24 mouse cellular contexts compared by ENCODE assay signal in the genomic region with DNA sequence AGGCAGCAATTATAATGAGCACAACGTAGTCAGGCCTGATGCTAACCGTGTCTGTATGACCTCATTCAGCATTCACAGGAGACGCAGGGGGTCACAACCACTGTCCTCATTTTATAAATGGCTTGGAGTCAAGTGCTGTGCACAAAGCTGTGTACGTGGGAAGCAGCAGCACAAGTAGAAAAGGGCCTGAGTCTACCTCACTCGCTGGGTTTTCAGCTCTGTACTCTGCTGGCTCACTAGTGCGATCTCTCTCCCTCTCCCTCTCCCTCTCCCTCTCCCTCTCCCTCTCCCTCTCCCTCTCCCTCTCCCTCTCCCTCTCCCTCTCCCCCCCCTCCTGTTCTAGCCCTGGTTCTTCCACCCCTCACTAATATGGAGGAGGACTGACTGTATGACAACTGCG.
DNase-seq lines count a peak whose midpoint lies in the region; ATAC-seq lines count a peak whose summit lies in the region.
"Had no signal": no experiment of that assay in that cellular context is flagged by ENCODE, and none has a peak within 500 bp of the region (broad histone marks: within the 10 kb centered on the region; RNA-seq: fewer than 3 reads in every experiment).

No protein-coding gene starts in this region.

- no peaks in the 10 kb centered on the region for H3K36me3 ChIP-seq in neural tube, embryonic 12.5 days
- H3K36me3 ChIP-seq in hindbrain, embryonic 16.5 days (ENCODE audit: control insufficient read depth, insufficient read depth, low read length): no peaks in the 10 kb centered on the region
- H3K36me3 ChIP-seq: heart, embryonic 10.5 days; heart, embryonic 15.5 days; kidney, embryonic 15.5 days; liver, embryonic 12.5 days; stomach, embryonic 15.5 days had no signal

- H3K4me1 ChIP-seq in neural tube, embryonic 12.5 days: 0 out of 2 replicates have a peak, but pooled peaks cover 4% of the 10 kb centered on the region
- no peaks in the 10 kb centered on the region for H3K4me1 ChIP-seq in hindbrain, embryonic 16.5 days (ENCODE audit: control insufficient read depth, insufficient read depth, low read depth, low read length)
- H3K4me1 ChIP-seq: heart, embryonic 10.5 days; heart, embryonic 15.5 days; liver, embryonic 12.5 days; stomach, embryonic 15.5 days had no signal

- peak; percentile 9 for DNase-seq in heart, adult 11 months
- no peak for DNase-seq in heart, postnatal 4 days
- no peak for DNase-seq in neural tube, embryonic 10.5 days (ENCODE audit: extremely low spot score, low spot score)
- peak; percentile 35 for DNase-seq in retina, postnatal 1 day
- no peak for DNase-seq in embryo, embryonic 10 days (ENCODE audit: low spot score)
- no peak for DNase-seq in right cerebral cortex, postnatal 36 days (ENCODE audit: low spot score in 2 of 2)
- DNase-seq: adrenal gland, postnatal 14 days; cerebellum, adult 8-10 months; forebrain, postnatal 0 days; gastrocnemius, postnatal 10 days; kidney, adult 11 months; kidney, postnatal 25 days; liver, postnatal 0 days; lung, postnatal 36 days had no signal

- H3K27me3 ChIP-seq in neural tube, embryonic 12.5 days (replicated peaks): no peaks in the 10 kb centered on the region
- no peaks in the 10 kb centered on the region for H3K27me3 ChIP-seq in hindbrain, embryonic 16.5 days (replicated peaks; ENCODE audit: control insufficient read depth, insufficient read depth, low read length)
- H3K27me3 ChIP-seq: heart, embryonic 15.5 days; kidney, embryonic 15.5 days; liver, embryonic 12.5 days; stomach, embryonic 15.5 days had no signal

- H3K27ac ChIP-seq in neural tube, embryonic 12.5 days: no peak overlapping the region
- no peak overlapping the region for H3K27ac ChIP-seq in hindbrain, embryonic 16.5 days (ENCODE audit: low read depth, low read length)
- H3K27ac ChIP-seq: heart, embryonic 10.5 days; heart, embryonic 15.5 days; kidney, embryonic 15.5 days; liver, embryonic 12.5 days; stomach, embryonic 15.5 days had no signal

- H3K9me3 ChIP-seq in neural tube, embryonic 12.5 days: no peaks in the 10 kb centered on the region
- no peaks in the 10 kb centered on the region for H3K9me3 ChIP-seq in hindbrain, embryonic 16.5 days (ENCODE audit: control insufficient read depth, low read length)
- H3K9me3 ChIP-seq: heart, embryonic 10.5 days; heart, embryonic 15.5 days; kidney, embryonic 15.5 days; liver, embryonic 12.5 days; stomach, embryonic 15.5 days had no signal

- no peak overlapping the region for H3K4me3 ChIP-seq in neural tube, embryonic 12.5 days
- no peak overlapping the region for H3K4me3 ChIP-seq in hindbrain, embryonic 16.5 days (ENCODE audit: low read length)
- H3K4me3 ChIP-seq: heart, embryonic 10.5 days; heart, embryonic 15.5 days; kidney, embryonic 15.5 days; liver, embryonic 12.5 days; myocyte; stomach, embryonic 15.5 days had no signal

- H3K9ac ChIP-seq in neural tube, embryonic 12.5 days: no peak overlapping the region
- H3K9ac ChIP-seq in hindbrain, embryonic 16.5 days (ENCODE audit: low read depth, low read length): no peak overlapping the region
- H3K9ac ChIP-seq: forebrain, postnatal 0 days; heart, embryonic 15.5 days; kidney, embryonic 15.5 days; liver, embryonic 12.5 days; liver, postnatal 0 days; stomach, embryonic 15.5 days had no signal

- 0 out of 2 replicates have a peak, but pooled peaks have one; percentile 37 for ATAC-seq in neural tube, embryonic 12.5 days (ENCODE audit: low FRiP score, low read depth)
- peak; percentile 70; the same call in 1 of the 2 replicates for ATAC-seq in hindbrain, embryonic 16.5 days
- ATAC-seq: CD4-positive, CD25-positive, alpha-beta regulatory T cell, adult 4 months; forebrain, postnatal 0 days; inflammation-experienced regulatory T-cells, adult 6 months; liver, embryonic 12.5 days; liver, postnatal 0 days had no signal

- H3K4me2 ChIP-seq in neural tube, embryonic 12.5 days (replicated peaks): no peak overlapping the region
- no peak overlapping the region for H3K4me2 ChIP-seq in hindbrain, embryonic 16.5 days (ENCODE audit: low read length)
- H3K4me2 ChIP-seq: heart, embryonic 15.5 days; kidney, embryonic 15.5 days; liver, embryonic 12.5 days; stomach, embryonic 15.5 days had no signal

- WGBS in neural tube, embryonic 12.5 days: 47% methylated on average over 7 of the region's 7 CpGs
- WGBS in hindbrain, embryonic 16.5 days: 41% methylated on average over 7 of the region's 7 CpGs

Comparison
In these comparisons a context has a peak if more than half of its experiments do, and no peak if none do; other contexts are left out.
1. DNase-seq: peak in heart, adult 11 months (single experiment) and retina, postnatal 1 day (single experiment); none in heart, postnatal 4 days (single experiment), neural tube, embryonic 10.5 days (single experiment), embryo, embryonic 10 days (single experiment) and right cerebral cortex, postnatal 36 days (0 of 2).